Mouse (Mus musculus): ENCODE results near the gene Nubp1.

DNA sequence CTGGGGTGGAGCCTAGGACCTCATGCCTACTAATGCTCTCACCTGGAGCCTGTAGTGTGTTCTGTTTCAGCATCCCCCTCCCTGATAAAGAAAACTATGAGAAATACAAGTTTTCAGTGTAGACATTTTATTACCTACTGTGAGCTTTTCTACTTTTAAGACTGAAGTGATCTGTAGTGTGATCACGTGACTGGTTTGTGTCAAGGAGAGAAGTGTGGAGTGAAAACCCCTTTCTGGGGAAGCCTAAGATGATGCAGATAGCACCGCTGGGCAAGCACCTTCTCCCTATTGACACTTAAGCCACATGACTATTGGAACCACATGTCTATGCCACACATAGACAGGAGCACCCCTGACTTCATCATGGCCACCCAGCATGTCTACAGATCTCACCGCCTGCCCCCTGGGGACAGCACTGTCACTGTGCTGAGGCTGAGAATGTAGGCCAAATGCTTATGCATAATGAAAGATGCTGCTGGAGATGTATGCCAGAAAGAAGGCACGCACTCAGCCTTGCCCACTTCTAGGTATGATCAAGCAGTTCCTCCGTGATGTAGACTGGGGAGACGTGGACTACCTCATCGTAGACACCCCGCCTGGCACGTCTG lies 8.8 kb downstream of the Nubp1 start:
- TF ChIP-seq POLR2A (IDR thresholded peaks at IDR 0.05; ENCODE audit: control insufficient read depth in 1 of 2, insufficient read depth in 1 of 2, low read depth in 1 of 2, low read length in 2 of 2, poor library complexity in 1 of 2) (no peak), ZMIZ1 (IDR thresholded peaks at IDR 0.05; ENCODE audit: low read depth, low read length) (no peak), TCF12 (IDR thresholded peaks at IDR 0.05; ENCODE audit: low read depth, low read length) (no peak), CTCF (IDR thresholded peaks at IDR 0.05 in 2 of 3, conservative IDR thresholded peaks at IDR 0.05 in 1 of 3; ENCODE audit: control insufficient read depth in 1 of 3, insufficient read depth in 1 of 3, low read depth in 2 of 3, low read length in 3 of 3, poor library complexity in 1 of 3, severe bottlenecking in 1 of 3) (no peak), SMC3 (IDR thresholded peaks at IDR 0.05; ENCODE audit: low read depth, low read length) (no peak), E2F4 (IDR thresholded peaks at IDR 0.05; ENCODE audit: borderline replicate concordance, low read depth, low read length) (no peak)

All from MEL (cell line).